8 mouse cellular contexts compared by ENCODE assay signal in genomic region chr12:3425375-3426341, GRCm38 (mm10). TPM values are rescaled to one million over a fixed set of nuclear protein-coding genes. Genes with fewer than 3 reads are reported as not detected.
A peak's percentile ranks its signal among the peaks of the same experiment; 100 is the strongest.
DNase-seq lines count a peak whose midpoint lies in the region; ATAC-seq and TF ChIP-seq lines count a peak whose summit lies in the region.

No protein-coding gene starts in this region.

- H3K27me3 ChIP-seq in neural tube, embryonic 11.5 days (ENCODE audit: control insufficient read depth, insufficient read depth, low read length), result no peaks in the 10 kb centered on the region
- no peaks in the 10 kb centered on the region for H3K27me3 ChIP-seq in forebrain, embryonic 12.5 days
- no peaks in the 10 kb centered on the region for H3K27me3 ChIP-seq in intestine, embryonic 16.5 days (replicated peaks; ENCODE audit: control insufficient read depth, insufficient read depth, low read length)
- H3K27me3 ChIP-seq in small intestine, adult 2 months (ENCODE audit: control insufficient read depth, insufficient read depth, low read length), result no peaks in the 10 kb centered on the region

- ATAC-seq in neural tube, embryonic 11.5 days (ENCODE audit: insufficient read depth, low FRiP score, low TSS enrichment), result peak; percentile 29
- peak; percentile 57 for ATAC-seq in forebrain, embryonic 12.5 days (ENCODE audit: low FRiP score)
- peak; percentile 53 for ATAC-seq in intestine, embryonic 16.5 days

- H3K27ac ChIP-seq in neural tube, embryonic 11.5 days (ENCODE audit: low read depth, low read length), result peak overlapping the region; percentile 75; the same call in 1 of the 2 replicates
- H3K27ac ChIP-seq in forebrain, embryonic 12.5 days, result peak overlapping the region; percentile 96
- H3K27ac ChIP-seq in intestine, embryonic 16.5 days (ENCODE audit: low read length), result peak overlapping the region; percentile 90
- H3K27ac ChIP-seq in small intestine, adult 2 months (ENCODE audit: insufficient read depth, low read depth, low read length), result peak overlapping the region; percentile 80; the same call in 1 of the 2 replicates

- no peaks in the 10 kb centered on the region for H3K36me3 ChIP-seq in neural tube, embryonic 11.5 days (ENCODE audit: control insufficient read depth, insufficient read depth, low read length)
- H3K36me3 ChIP-seq in forebrain, embryonic 12.5 days (replicated peaks), result peaks cover 19% of the 10 kb centered on the region
- no peaks in the 10 kb centered on the region for H3K36me3 ChIP-seq in intestine, embryonic 16.5 days (ENCODE audit: control insufficient read depth, insufficient read depth, low read length)
- H3K36me3 ChIP-seq in small intestine, adult 2 months (ENCODE audit: control insufficient read depth, insufficient read depth, low read length), result no peaks in the 10 kb centered on the region; the same call in 1 of the 2 replicates

- peak overlapping the region; percentile 82 for H3K4me3 ChIP-seq in neural tube, embryonic 11.5 days (ENCODE audit: low read depth, low read length)
- H3K4me3 ChIP-seq in forebrain, embryonic 12.5 days (replicated peaks), result peak overlapping the region; percentile 93
- peak overlapping the region; percentile 99 for H3K4me3 ChIP-seq in intestine, embryonic 16.5 days (ENCODE audit: low read length)
- peak overlapping the region; percentile 64 for H3K4me3 ChIP-seq in lung, adult 2 months (replicated peaks; ENCODE audit: extremely low read depth, low read depth, low read length)
- peak overlapping the region; percentile 25; the same call in 1 of the 2 replicates for H3K4me3 ChIP-seq in small intestine, adult 2 months (ENCODE audit: low read depth, low read length)

- H3K4me1 ChIP-seq in neural tube, embryonic 11.5 days (ENCODE audit: control insufficient read depth, insufficient read depth, low read length), result 0 out of 2 replicates have a peak, but pooled peaks cover 3% of the 10 kb centered on the region
- peaks cover 14% of the 10 kb centered on the region for H3K4me1 ChIP-seq in forebrain, embryonic 12.5 days
- peaks cover 9% of the 10 kb centered on the region; the same call in 1 of the 2 replicates for H3K4me1 ChIP-seq in intestine, embryonic 16.5 days (ENCODE audit: control insufficient read depth, insufficient read depth, low read length)
- no peaks in the 10 kb centered on the region; the same call in none of the 2 replicates for H3K4me1 ChIP-seq in lung, adult 2 months (ENCODE audit: control insufficient read depth, insufficient read depth, low read length)
- peaks cover 4% of the 10 kb centered on the region; the same call in 1 of the 2 replicates for H3K4me1 ChIP-seq in small intestine, adult 2 months (ENCODE audit: control insufficient read depth, insufficient read depth, insufficient read length, low read length)

- peak overlapping the region; percentile 65 for H3K4me2 ChIP-seq in neural tube, embryonic 11.5 days (ENCODE audit: low read depth)
- peak overlapping the region; percentile 65 for H3K4me2 ChIP-seq in forebrain, embryonic 12.5 days
- peak overlapping the region; percentile 70 for H3K4me2 ChIP-seq in intestine, embryonic 16.5 days (ENCODE audit: low read depth, low read length)

- TF ChIP-seq POLR2A in lung, adult 2 months (IDR thresholded peaks at IDR 0.05; ENCODE audit: borderline replicate concordance, extremely low read depth, low read depth, low read length), result no peak
- TF ChIP-seq POLR2A in small intestine, adult 2 months (IDR thresholded peaks at IDR 0.05; ENCODE audit: low read depth, low read length), result no peak

- peak; percentile 33 for DNase-seq in neural tube, embryonic 11.5 days (ENCODE audit: low spot score)
- no peak for DNase-seq in neural tube, embryonic 10.5 days (ENCODE audit: extremely low spot score, low spot score)
- peak; percentile 80 for DNase-seq in brain, adult 2 months (ENCODE audit: low read depth, low spot score)
- peak; percentile 13 for DNase-seq in lung, adult 2 months
- no peak for DNase-seq in ovary, postnatal 14 days (ENCODE audit: low spot score)

- WGBS in neural tube, embryonic 11.5 days, result 45% methylated on average over 15 of the region's 15 CpGs
- WGBS in forebrain, embryonic 12.5 days, result 48% methylated on average over 15 of the region's 15 CpGs
- 37% methylated on average over 15 of the region's 15 CpGs for WGBS in intestine, embryonic 16.5 days
- WGBS in lung, adult 2 months, result 30% methylated on average over 15 of the region's 15 CpGs
- 28% methylated on average over 15 of the region's 15 CpGs for WGBS in small intestine, adult 2 months

- H3K9ac ChIP-seq in neural tube, embryonic 11.5 days (ENCODE audit: low read length), result peak overlapping the region; percentile 41; the same call in 1 of the 2 replicates
- H3K9ac ChIP-seq in forebrain, embryonic 12.5 days, result peak overlapping the region; percentile 36
- peak overlapping the region; percentile 60 for H3K9ac ChIP-seq in intestine, embryonic 16.5 days (ENCODE audit: low read depth, low read length)

- no peaks in the 10 kb centered on the region for H3K9me3 ChIP-seq in neural tube, embryonic 11.5 days (ENCODE audit: control insufficient read depth, low read length)
- no peaks in the 10 kb centered on the region for H3K9me3 ChIP-seq in forebrain, embryonic 12.5 days
- no peaks in the 10 kb centered on the region for H3K9me3 ChIP-seq in intestine, embryonic 16.5 days (ENCODE audit: control insufficient read depth, low read length)

- TF ChIP-seq CTCF in lung, adult 2 months (IDR thresholded peaks at IDR 0.05; ENCODE audit: insufficient read depth, low read length), result 0 out of 2 replicates have a peak, but pooled peaks have one; percentile 14
- no peak for TF ChIP-seq CTCF in small intestine, adult 2 months (IDR thresholded peaks at IDR 0.05; ENCODE audit: extremely low read depth, insufficient read length, insufficient replicate concordance, low read depth, low read length)

RNA-seq across cellular contexts. Expression of gene Asxl2, which starts 1.0 kb away (rescaled TPM):
- polyA plus RNA-seq in neural tube, embryonic 11.5 days (2014; fragmentation: Nextera tagmentation; extraction: Ambion mirVana), result 13.6 and 15.1 TPM in 2 replicates
- 19.6 and 20.7 TPM in 2 replicates for polyA plus RNA-seq in forebrain, embryonic 12.5 days (2016; fragmentation: Nextera tagmentation; extraction: Ambion mirVana)
- 14.4 and 17.8 TPM in 2 replicates for polyA plus RNA-seq in intestine, embryonic 16.5 days (2015; fragmentation: Nextera tagmentation; extraction: Ambion mirVana)
- 6.4 and 6.5 TPM in 2 replicates for polyA plus RNA-seq in lung, adult 2 months (2012; rRNA removed)
- 2.4 and 5.3 TPM in 2 replicates for polyA plus RNA-seq in small intestine, adult 2 months (2012; rRNA removed)

Comparison
In these comparisons a context has a peak if more than half of its experiments do, and no peak if none do; other contexts are left out.
1. DNase-seq: peak in neural tube, embryonic 11.5 days (single experiment), brain, adult 2 months (single experiment) and lung, adult 2 months (single experiment); none in neural tube, embryonic 10.5 days (single experiment) and ovary, postnatal 14 days (single experiment).
2. H3K4me3 ChIP-seq: peak in every context shown above with its lines; median percentile 99 in intestine, embryonic 16.5 days; 93 in forebrain, embryonic 12.5 days; 82 in neural tube, embryonic 11.5 days; 64 in lung, adult 2 months; 25 in small intestine, adult 2 months.
3. Peak in every context shown above with its lines, with median percentiles within 50 percentile points of each other: ATAC-seq, H3K27ac ChIP-seq, H3K4me2 ChIP-seq and H3K9ac ChIP-seq.